Mouse (Mus musculus) heart, adult 2 months (tissue): ENCODE data around the gene Arhgef18.

Experiments
- CTCF ChIP-seq: fragments of 200-600 bp; IDR thresholded peaks from 2 replicates; pipeline ENCODE4 v1.8.1; 2022; ENCODE audit warnings: antibody characterized with exemption, mild to moderate bottlenecking, moderate library complexity
- EP300 ChIP-seq: fragments of 200-500 bp; IDR thresholded peaks from 2 replicates; pipeline ENCODE4 v1.6.1; 2011; ENCODE audit warnings: low read depth, low read length, control low read depth; ENCODE audit not compliant: insufficient read depth
- POLR2A ChIP-seq: fragments of 200-500 bp; IDR thresholded peaks from 2 replicates; pipeline ENCODE4 v1.6.1; 2011; ENCODE audit warnings: mild to moderate bottlenecking, low read depth, low read length, control low read depth; ENCODE audit not compliant: insufficient read depth

DNA sequence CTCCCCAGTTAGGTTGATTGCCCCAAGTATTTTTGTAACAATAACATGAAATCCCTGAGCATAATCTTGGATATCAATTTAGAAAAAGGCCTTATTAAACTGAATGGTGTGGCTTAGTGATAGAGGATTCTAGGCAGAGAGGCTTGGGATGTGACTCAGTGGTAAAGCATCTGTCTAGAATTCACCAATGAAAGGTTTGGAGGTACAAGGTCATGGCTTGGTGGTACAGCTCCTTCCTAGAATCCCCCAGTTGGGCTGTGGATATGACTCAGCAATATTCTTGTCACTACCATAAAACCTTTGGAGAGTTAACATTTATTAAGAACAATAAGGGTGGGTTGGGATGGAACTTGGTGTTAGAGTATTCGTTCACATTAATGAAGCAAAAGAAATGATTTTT is 20.0 kb downstream of the Arhgef18 start:
- TF ChIP-seq CTCF, result no peak
- TF ChIP-seq POLR2A, result no peak
- no peak for TF ChIP-seq EP300
